Mouse (Mus musculus) cerebellum, adult 11-12 months (tissue): ENCODE measurements around the gene Gpc1.

ENCODE experiments used
- DNase-seq: peaks from one replicate; pipeline ENCODE4 v3.0.0; 2022

Gpc1 gene

GRCm38 (mm10) chr1:92837931-92838833 is 6.7 kb downstream of the Gpc1 start:
- peak; percentile 84 for DNase-seq

DNA sequence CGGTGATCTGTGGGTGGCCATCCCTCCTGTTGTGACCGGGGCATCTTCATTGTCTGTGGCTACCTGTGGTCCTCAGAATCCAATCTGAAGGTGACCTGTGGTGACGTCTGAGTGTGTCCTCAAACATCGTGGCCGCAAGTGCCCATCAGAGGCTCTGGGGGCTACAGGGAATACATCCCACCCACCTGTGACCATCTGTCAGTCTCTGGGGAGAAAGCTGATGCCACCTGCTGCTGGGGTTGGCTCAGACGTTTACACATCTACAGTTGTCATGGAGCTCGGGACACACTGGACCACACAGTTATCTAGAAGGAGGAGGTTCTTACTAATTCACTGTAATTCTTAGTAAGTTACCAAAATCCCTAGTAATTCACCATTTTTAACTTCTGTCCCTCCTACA is 7.8 kb downstream of the Gpc1 start:
- peak; percentile 56 for DNase-seq

DNA sequence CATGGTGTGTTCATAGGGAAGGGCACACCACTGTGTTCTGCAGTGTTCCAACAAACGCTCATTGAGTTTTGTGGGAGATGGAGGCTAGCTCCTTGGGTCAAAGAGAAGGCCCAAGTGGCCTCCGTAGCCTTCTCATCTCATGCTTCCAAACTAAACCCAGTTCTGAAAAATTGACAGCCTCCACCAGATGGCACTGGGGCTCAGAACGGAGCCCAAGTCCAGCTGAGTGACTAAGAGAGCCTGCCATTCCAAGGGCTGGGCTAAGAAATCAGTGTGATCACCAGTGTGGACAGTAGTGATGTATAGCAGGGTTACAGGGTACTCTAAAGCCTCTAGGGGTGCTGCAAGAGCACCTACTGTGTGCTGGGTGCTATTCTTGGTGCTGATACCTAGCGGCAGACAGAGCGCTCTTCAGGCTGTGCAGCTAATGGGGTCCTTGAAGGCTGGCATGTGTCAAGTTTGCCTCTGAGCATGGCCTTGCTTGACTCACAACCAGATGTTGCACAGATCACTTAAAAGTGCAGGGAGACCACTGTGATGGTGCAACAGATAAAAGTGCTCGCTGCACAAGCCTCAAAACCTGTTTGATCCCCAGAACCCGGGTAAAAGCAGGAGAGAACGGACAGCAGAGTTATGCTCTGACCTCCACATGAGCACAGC is 8.9 kb downstream of the Gpc1 start:
- peak; percentile 59 for DNase-seq

GRCm38 (mm10) chr1:92841427-92841826 is 10.0 kb downstream of the Gpc1 start:
- no peak for DNase-seq

DNA sequence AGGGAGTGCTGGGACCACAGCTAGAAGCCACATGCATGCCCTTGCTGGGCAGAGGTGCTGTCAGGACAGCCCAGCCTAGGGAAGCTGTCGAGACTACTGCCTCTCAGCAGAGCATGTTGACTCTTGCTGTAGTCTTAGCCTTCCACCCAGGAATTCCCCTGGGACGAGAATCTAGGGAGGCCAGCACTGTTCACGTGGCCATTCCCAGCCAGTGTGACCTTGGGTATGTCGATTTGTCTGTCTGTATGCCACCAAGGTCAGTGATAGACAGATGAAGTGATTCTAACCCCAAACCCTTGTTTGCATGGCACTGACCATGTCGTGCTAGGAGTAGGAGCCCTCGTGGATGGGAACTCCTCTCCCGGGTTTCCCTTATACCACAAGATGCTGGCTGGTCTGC is 14.4 kb downstream of the Gpc1 start:
- DNase-seq = no peak

DNA sequence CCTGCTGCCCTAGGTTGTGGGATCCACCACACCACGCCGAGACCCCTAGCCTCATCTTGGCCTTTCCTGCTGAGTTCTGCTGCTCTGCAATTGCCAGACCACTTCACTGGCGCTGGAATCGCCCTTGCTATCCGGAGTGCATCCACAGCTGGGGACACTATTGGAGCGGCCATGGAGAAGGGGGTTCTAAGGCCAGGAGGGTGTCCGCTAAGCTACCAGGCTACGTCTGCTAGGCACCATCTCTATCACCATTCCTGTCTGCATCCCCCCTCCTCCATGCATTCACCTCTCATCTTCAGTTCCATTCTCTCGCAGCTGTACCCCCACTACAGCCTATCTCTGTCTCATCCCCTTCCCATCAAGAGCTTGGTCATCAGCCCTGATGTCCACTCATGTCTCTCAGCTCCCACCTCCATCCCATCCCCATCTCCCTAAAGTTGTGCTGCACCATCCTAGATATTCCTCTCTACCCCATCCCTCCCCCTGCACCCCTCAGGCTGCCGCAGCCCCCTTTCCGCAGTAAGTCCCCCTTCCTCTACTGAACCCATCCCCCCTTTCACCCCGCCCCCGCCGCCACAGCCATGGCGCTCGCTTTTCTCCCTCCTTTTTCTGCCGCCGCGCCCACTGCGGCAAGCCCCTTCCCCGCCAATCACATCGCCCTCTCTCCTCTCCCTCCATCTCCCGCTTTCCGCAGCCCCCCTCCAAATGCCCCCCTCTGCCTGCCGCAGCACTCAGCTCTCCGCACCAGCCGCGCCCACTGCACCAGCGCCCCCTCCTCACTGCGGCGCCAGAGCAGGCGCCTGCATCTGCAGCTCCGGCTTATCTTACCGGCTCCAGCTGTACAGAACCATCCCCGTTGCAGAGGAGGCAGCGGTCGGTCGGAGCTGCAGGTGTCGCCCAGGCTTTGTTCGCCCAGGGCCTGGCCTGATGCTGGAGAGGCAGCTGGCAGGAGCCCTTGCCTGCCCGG is 16.7 kb downstream of the Gpc1 start:
- DNase-seq = no peak

DNA sequence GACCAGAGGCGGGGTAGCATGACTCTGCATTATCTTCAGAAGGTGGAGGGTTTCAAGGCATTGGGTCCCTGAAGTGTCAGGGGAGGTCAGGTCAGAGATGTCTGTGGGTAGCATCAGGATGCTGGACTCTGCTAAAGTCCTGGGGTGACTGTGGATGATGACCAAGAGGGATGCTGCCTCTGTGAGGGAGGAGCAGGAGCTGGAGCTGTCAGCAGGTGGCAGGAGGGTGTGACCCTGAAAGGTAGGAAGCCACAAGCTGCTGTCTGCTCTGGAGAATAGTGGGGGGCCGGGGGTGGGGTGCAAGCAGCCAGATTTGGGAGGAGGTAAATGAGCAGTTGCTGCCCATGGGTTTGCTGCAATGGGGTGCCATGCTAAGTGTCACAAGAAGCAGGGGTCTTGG is 18.0 kb downstream of the Gpc1 start:
- no peak for DNase-seq

- DNase-seq = no peak
Measured at GRCm38 (mm10) chr1:92849938-92850574, 18.6 kb downstream of the Gpc1 start.

- DNase-seq = no peak
Measured at GRCm38 (mm10) chr1:92852450-92852849, 21.0 kb downstream of the Gpc1 start.

DNA sequence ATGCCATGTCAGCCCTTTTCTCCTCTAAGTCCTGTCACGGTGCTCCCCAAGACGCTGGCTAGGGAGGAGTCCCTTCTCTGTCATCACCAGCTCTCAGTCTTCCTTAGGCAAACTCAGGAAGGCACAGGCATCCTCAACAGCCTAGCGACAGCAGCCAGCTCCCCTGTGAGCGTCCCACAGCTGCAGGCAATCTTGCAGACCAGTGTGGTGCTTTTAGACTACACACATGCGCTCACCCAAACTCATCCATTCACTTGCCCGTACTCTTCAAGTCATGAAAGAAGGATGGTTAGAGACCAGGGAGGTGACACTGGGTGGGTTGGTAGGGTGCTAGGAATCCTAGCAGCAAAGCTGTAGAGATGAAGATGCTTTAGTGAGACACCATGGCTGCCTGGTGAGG is 30.1 kb downstream of the Gpc1 start:
- no peak for DNase-seq

DNA sequence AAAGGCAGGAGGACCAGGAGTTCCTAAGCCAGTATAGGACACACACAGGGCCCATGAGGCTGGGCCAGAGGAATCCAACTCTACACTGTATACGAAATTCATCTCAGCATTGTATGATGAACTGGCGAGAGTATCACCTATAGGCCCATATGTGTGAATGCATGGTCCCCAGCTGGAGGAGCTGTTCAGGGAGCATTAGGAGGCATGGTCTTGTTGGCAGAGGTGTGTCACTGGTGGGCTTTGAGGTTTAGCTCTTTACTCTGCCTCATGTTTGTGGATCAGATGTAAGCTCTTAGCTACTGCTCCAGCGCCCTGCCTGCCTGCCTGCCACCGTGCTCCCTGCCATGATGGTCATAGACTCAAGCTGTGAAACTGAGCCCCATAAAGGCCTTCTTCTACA is 31.8 kb downstream of the Gpc1 start:
- no peak for DNase-seq

- DNase-seq = no peak
Measured at GRCm38 (mm10) chr1:92866170-92866569, 34.7 kb downstream of the Gpc1 start.

- DNase-seq = no peak
Measured at GRCm38 (mm10) chr1:92869985-92870384, 38.5 kb downstream of the Gpc1 start.

DNA sequence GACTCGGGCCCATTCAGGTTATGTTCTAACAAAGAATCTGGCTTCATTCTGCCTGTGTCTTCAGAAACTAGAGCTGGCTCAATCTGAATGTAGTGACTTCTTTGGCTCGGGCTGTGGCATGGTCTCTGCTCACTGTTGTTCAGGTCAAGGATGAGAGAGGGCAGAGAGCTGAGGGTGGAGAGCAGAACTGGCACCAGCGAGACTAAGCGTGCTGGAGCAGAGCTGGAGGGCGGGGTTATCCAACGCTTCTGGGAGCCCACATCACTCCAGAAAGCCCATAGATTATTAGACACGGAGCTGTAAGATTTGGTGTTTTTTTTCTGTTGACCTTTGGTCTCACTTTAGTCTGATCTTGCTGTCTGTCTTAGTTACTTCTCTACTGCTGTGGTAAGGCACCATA is 41.2 kb downstream of the Gpc1 start:
- DNase-seq = no peak

DNA sequence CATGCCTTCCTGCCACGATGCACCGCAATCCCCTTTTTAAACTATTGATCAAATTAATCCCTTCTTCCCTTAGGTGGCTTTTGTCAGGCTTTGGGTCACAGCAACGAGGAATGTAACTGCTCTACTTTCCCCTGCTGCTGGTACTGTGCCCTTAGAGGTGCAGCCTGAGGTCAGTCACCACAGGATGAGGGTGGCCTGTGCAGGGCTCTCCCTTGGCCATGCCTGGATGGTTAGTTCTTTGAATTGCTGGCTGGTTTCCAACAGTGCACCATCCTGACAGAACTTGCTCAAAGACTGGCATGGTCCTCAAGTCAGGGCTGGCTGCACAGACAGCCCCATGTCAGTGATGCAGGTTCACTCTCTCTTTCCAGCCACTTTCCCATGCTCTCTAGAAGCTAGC is 42.6 kb downstream of the Gpc1 start:
- no peak for DNase-seq

- DNase-seq = no peak
Measured at GRCm38 (mm10) chr1:92875360-92876111, 44.1 kb downstream of the Gpc1 start.

DNA sequence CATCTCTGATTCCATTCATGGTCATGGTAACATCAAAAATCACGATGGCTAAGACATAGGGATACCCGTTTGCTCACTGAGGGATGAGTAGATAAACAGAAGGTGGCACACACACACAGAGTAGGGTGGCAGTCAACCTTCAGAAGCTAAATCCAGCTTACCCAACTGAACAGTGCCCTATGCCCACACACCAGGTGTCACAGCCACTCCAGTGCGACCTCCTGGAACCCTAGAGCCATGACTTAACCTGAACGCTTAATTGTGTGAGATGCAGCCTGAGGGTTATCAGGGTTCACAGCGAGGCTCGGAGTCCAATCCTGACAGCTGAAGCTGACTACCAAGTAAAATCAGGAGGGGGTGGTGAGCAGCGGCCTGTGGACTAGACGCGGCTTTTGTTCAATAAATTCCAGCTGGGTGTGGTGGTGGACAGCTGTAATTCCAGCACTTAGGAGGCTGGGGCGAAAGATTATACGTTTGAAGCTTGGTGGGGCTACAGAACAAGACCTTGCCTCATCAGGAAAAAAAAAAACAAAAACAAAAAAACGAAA is 46.1 kb downstream of the Gpc1 start:
- peak; percentile 41 for DNase-seq

DNA sequence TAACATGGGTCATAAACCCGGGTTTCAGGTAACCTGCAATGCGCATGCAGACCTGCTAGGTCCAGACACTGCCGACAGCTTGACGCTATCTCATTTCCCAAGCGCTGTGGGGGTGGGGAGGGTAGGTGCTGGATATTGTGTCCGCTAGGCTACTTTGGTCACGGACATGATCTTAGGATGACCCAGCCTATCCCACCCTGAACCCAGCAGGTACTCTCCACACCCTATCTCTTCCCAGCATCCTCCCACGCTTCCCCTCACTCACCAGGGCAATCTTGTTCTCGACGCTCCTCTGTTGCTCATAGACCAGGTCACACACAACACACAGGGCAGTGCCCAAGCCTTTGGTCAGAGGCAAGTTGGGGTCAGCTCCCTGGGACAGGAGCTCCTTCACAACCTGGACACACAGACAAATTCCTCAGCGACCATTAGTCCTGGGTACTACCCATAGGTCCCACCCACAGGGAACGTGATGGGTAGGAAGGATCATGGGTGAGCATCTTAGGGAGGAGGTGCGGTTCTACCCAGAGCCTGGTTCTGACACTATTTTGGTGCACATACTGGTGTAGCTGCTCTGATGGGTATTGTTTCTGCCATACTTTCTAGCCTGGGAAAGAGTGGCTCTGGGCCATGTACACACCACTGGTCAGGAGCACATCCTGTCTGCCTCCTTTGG is 46.8 kb downstream of the Gpc1 start:
- DNase-seq = peak; percentile 60

- peak; percentile 99 for DNase-seq
Measured at GRCm38 (mm10) chr1:92879266-92879665, 47.8 kb downstream of the Gpc1 start.

GRCm38 (mm10) chr1:92880101-92880500 is 48.7 kb downstream of the Gpc1 start:
- DNase-seq = peak; percentile 63

GRCm38 (mm10) chr1:92881982-92882381 is 50.5 kb downstream of the Gpc1 start:
- DNase-seq = peak; percentile 65
